Mouse (Mus musculus) ES-E14 (cell line): Measurements from ENCODE around the gene Cd52.

Source experiments
- HCFC1 ChIP-seq: IDR thresholded peaks from 2 replicates; pipeline ENCODE4 v1.6.1; 2012; ENCODE audit warnings: low read length, inconsistent platforms, borderline replicate concordance; ENCODE audit not compliant: insufficient read depth
- MAFK ChIP-seq: IDR thresholded peaks from 2 replicates; pipeline ENCODE4 v1.6.1; 2014; ENCODE audit warnings: mild to moderate bottlenecking, low read depth, low read length, inconsistent platforms; ENCODE audit not compliant: insufficient read depth
- ZNF384 ChIP-seq: IDR thresholded peaks from 2 replicates; pipeline ENCODE4 v1.6.1; 2012; ENCODE audit warnings: low read depth, low read length, inconsistent platforms

GRCm38 (mm10) chr4:134082460-134082859, 12.4 kb downstream of the Cd52 start:
- no peak for TF ChIP-seq HCFC1
- TF ChIP-seq MAFK = no peak
- no peak for TF ChIP-seq ZNF384
